Mouse (Mus musculus) hindbrain, embryonic 10.5 days (tissue): ENCODE results near the gene Sfxn5. TPM values are rescaled to one million over a fixed set of nuclear protein-coding genes. Genes with fewer than 3 reads are reported as not detected.

Source experiments
- DNase-seq: peaks from one replicate; pipeline ENCODE4 v3.0.0-alpha.2; 2017; ENCODE audit warnings: low spot score
- H3K27ac ChIP-seq: fragments of 300-500 bp; sonication (generic); 2 replicates; pipeline ENCODE4 v1.5.1; 2016; ENCODE audit warnings: mild to moderate bottlenecking, moderate library complexity
- H3K27me3 ChIP-seq: fragments of 300-500 bp; sonication (generic); 2 replicates; pipeline ENCODE4 v1.6.1; 2016; ENCODE audit warnings: mild to moderate bottlenecking; ENCODE audit not compliant: poor library complexity, insufficient read depth, severe bottlenecking
- H3K36me3 ChIP-seq: fragments of 300-500 bp; sonication (generic); 2 replicates; pipeline ENCODE4 v1.6.1; 2016; ENCODE audit warnings: mild to moderate bottlenecking, moderate library complexity
- H3K4me1 ChIP-seq: fragments of 300-500 bp; sonication (generic); replicated peaks from 2 replicates; pipeline ENCODE4 v1.6.1; 2016; ENCODE audit warnings: mild to moderate bottlenecking
- H3K4me3 ChIP-seq: fragments of 300-500 bp; sonication (generic); 2 replicates; pipeline ENCODE4 v1.5.1; 2016; ENCODE audit warnings: mild to moderate bottlenecking, moderate library complexity
- H3K9me3 ChIP-seq: fragments of 300-500 bp; sonication (generic); 2 replicates; pipeline ENCODE4 v1.6.1; 2016; ENCODE audit warnings: mild to moderate bottlenecking, moderate library complexity
- WGBS: fragments of 180-500 bp; shearing (Covaris S2); methylation state at CpG from one replicate; pipeline ENCODE4 v1.1.7; 2016; 5-methylcytosine and 5-hydroxymethylcytosine counted together
- polyA plus RNA-seq: library from polyadenylated mRNA; unstranded; fragments of >200 nt; fragmentation: Nextera tagmentation; extraction: Ambion mirVana; gene quantifications from 2 replicates; pipeline ENCODE4 v1.2.1, GENCODE M21; 2016

The Sfxn5 gene
- polyA plus RNA-seq, result 8.0 and 9.4 TPM in 2 replicates

DNA sequence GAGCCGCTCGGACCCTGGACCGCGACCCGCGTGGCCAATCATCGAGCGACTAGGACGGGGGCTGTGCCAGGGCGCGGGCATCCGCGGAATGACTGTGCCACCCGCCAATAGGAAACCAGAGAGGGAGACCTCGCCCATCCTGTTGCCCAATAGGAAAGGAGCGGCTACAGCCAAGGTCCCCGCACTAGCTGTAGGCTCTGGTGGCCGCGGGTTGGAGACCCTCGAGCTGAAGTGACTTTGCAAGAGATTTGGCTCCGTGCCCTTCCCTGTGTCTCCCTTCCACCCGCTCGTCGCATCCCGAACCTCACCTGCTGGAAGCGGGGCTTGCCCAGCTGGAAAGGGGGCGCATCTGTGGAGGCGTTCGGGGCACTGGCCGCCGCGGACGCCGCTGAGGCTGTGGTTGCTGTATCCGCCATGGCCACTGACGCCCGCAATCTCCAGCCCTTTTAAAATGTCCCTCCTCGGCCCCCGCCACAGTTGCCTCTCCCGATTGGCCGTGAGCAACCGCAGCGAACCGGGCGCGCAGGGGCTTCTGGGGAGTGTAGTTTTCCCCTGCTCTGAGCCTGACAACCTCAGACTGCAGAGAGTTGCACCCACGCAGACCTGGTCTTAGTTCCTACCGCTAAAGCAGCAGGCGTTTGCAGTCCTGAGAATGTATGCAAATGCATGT is at the start of gene Sfxn5:
Gene Sfxn5, minus strand, starts transcription at position 423 of the 670 bp plus-strand sequence.
- Histone ChIP-seq H3K36me3 (no peaks in the 10 kb centered on the region), H3K27me3 (peaks cover 48% of the 10 kb centered on the region), H3K4me3 (peak within 1 kb of the TSS; percentile 78), H3K4me1 (peaks cover 29% of the 10 kb centered on the region), H3K9me3 (no peaks in the 10 kb centered on the region), H3K27ac (peak within 1 kb of the TSS; percentile 96)
- WGBS, result under 1% methylated on average over 49 of the region's 49 CpGs
- DNase-seq, result peak; percentile 95

DNA sequence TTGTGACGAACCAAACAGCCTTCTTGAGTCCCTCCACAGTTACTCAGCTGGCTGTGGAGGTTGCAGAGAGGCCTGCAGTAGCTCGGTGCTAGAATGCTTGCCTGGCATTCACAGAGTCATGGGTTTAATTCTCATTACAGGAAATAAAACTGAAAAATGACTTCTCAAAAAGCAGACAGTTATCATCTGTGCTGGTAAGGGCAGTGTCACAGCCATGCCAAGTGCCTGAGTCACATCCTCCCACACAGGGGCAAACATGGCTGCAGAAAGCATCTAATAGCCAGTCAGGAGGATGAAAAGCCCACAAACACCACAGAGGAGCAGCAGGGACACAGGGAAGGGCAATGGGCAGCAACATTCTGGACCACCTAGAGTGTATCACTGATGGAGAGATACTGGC is 49.6 kb upstream of the Sfxn5 start:
- peaks cover 22% of the 10 kb centered on the region for H3K4me1 ChIP-seq
- no peak for DNase-seq
- no peaks in the 10 kb centered on the region for H3K36me3 ChIP-seq
- H3K27ac ChIP-seq, result no peak overlapping the region
- H3K9me3 ChIP-seq, result no peaks in the 10 kb centered on the region
- peaks cover 29% of the 10 kb centered on the region for H3K27me3 ChIP-seq
- H3K4me3 ChIP-seq, result no peak overlapping the region
- 85% methylated on average over 2 of the region's 2 CpGs for WGBS

GRCm38 (mm10) chr6:85381648-85382020 is 48.4 kb upstream of the Sfxn5 start:
- Histone ChIP-seq H3K36me3 (no peaks in the 10 kb centered on the region), H3K27me3 (peaks cover 37% of the 10 kb centered on the region), H3K4me3 (no peak overlapping the region), H3K4me1 (peaks cover 22% of the 10 kb centered on the region), H3K27ac (no peak overlapping the region), H3K9me3 (no peaks in the 10 kb centered on the region)
- WGBS, result 81% methylated on average over 10 of the region's 10 CpGs
- DNase-seq, result no peak

DNA sequence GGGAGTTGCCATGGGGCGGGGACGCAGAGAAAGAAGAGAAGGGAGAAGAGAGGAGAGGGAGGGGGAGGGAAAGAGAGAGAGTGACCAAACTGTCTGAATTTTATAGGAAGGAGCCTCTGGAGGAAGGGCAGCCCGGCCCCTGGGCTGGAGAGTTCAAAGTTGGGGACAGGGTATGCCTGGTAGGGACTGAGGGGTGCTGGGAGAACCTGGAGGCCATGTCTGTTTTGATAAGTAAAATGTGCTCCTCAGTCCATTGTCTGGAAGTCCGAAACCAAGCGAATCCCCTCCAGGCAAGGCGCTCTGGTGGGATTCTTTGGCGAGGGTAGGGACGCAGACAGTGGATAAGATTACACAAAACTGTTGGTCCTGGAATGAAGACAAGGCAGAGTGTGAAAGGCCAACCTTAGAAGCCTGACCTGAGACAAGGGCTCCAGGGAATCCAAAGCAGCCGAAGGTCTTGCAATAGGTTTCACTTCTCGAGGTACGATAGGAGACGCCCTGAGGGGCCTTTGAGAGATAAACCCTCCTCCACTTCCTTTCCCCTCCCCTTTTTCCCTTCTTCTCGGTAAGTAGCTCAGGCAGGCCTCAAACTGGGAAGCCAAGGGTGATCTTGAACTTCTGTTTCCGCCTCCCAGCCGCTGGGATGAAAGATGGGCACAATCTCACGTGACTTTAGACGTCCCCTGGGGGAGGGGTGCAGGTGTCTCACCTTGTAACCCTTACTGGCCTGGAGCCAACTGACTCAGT is 47.9 kb upstream of the Sfxn5 start:
- Histone ChIP-seq H3K4me3 (peak overlapping the region; percentile 36), H3K27me3 (peaks cover 37% of the 10 kb centered on the region)
- DNase-seq, result no peak

DNA sequence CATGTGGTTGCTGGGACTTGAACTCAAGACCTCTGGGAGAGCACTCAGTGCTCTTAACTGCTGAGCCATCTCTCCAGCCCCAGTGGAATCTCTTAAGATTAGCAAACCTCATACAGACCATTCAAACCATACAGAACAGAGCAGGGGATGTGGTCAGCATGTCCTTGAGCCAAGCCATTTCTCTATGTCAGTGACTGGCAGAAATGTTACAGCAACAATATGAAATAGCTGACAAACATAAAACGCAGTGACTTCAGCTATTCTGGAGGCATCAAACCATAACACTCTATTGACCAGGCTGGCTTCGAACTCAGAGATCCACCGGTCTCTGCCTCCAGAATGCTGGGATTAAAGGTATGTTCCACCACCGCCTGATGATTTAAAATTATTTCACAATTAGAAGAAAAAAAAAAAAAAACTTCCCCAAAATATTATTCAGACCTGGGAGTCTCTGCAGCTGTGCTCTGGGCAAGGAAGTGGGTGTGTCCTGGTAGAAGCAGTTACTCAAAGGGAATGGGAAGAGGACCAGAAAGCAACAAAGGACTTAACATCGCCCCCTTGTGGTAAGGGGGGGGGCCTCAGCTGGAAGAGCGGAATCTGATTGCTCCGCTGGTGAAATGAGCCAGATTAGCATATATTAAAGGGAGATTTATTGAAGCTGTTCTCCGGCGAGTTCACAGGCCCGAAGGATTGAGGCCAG is 47.1 kb upstream of the Sfxn5 start:
- no peaks in the 10 kb centered on the region for H3K9me3 ChIP-seq
- peak overlapping the region; percentile 53; the same call in 1 of the 2 replicates for H3K27ac ChIP-seq
- H3K27me3 ChIP-seq, result peaks cover 38% of the 10 kb centered on the region
- 28% methylated on average over 10 of the region's 10 CpGs for WGBS
- peak overlapping the region; percentile 36 for H3K4me3 ChIP-seq
- peaks cover 16% of the 10 kb centered on the region for H3K4me1 ChIP-seq
- peak; percentile 86 for DNase-seq
- no peaks in the 10 kb centered on the region for H3K36me3 ChIP-seq

More for the DNA sequence above, 47.9 kb upstream of the Sfxn5 start:
- peaks cover 17% of the 10 kb centered on the region for H3K4me1 ChIP-seq
- 20% methylated on average over 17 of the region's 17 CpGs for WGBS
- no peaks in the 10 kb centered on the region for H3K36me3 ChIP-seq
- no peaks in the 10 kb centered on the region for H3K9me3 ChIP-seq
- peak overlapping the region; percentile 53; the same call in 1 of the 2 replicates for H3K27ac ChIP-seq

- Histone ChIP-seq H3K4me3 (no peak overlapping the region), H3K9me3 (no peaks in the 10 kb centered on the region), H3K27ac (no peak overlapping the region), H3K27me3 (peaks cover 45% of the 10 kb centered on the region), H3K36me3 (no peaks in the 10 kb centered on the region), H3K4me1 (peaks cover 29% of the 10 kb centered on the region)
- DNase-seq, result no peak
- WGBS, result 53% methylated on average over 8 of the region's 8 CpGs
Measured at GRCm38 (mm10) chr6:85378629-85379028, 45.4 kb upstream of the Sfxn5 start.

DNA sequence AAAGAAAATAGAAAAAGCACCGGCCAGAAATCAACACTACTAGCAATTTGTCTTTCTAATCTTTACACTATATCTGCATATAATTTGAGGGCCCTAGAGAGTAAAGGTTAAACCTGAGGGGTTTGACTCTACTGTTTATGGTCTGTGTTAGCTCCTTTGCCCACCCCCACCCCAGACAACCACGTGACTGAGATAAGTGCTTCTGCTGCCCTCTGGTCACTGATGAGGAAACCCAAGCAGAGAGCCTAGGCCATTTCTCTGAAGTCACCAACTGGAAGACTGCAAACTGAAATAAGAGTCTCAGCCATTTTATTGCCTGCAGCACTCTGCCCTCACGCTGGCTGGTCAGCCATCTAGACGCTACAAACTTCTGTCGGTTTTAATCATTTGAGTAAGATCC is 44.7 kb upstream of the Sfxn5 start:
- Histone ChIP-seq H3K4me1 (peaks cover 34% of the 10 kb centered on the region), H3K36me3 (no peaks in the 10 kb centered on the region), H3K27ac (no peak overlapping the region), H3K4me3 (no peak overlapping the region), H3K9me3 (no peaks in the 10 kb centered on the region), H3K27me3 (peaks cover 52% of the 10 kb centered on the region)
- WGBS, result 59% methylated on average over 5 of the region's 5 CpGs
- DNase-seq, result no peak

DNA sequence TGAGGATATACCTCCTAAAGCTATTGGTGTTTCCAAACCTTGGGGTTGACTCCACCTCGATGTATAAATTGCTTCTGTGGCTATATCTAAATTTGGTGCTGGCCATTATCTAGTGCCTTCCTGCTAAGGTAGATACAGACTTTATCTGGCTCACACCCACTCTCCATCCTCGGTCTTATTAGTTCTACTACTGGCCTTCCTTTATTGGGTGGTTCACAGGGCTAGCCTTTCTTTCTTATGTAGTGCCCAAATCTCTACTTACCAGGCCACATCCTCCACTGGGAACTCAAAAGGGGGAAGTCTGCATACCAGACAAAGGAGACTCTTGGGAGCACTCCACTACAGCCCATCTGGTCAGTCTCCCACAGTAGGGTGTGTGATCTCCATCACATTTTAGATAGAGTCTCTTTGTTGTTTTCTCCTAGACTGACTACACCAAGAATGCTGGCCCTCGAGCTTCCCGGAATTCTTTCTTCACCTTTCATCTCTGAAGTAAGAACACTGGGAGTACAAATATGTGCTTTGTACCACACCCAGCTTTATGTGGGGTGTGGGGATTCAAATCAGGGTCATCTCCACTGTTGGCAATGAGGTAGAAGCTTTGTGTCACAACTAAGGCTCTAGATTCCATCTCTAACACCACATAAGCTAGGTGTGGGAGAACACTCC is 44.0 kb upstream of the Sfxn5 start:
- WGBS, result 75% methylated on average over 4 of the region's 4 CpGs
- Histone ChIP-seq H3K36me3 (no peaks in the 10 kb centered on the region), H3K4me1 (peaks cover 34% of the 10 kb centered on the region), H3K27ac (no peak overlapping the region), H3K27me3 (peaks cover 56% of the 10 kb centered on the region), H3K9me3 (no peaks in the 10 kb centered on the region), H3K4me3 (no peak overlapping the region)
- no peak for DNase-seq

DNA sequence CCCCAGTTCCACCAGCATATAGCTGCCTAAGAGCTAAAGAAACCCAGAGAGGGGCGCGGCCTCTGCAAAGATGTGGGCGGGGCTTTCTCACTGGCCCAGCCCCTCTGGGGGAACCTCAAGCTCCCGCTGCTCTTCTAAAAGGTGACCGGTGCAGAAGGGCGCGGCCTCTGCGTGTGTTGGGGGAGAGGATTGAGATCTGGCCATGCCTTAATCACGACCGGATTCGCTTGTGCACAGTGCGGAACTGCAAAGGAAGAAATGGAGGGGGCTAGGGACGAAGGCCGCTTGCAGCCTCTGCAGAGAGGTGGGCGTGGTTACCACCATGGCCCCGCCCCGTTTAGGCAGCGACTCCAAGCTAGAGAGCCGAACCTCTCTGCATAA is 41.5 kb upstream of the Sfxn5 start:
- H3K36me3 ChIP-seq, result no peaks in the 10 kb centered on the region
- no peaks in the 10 kb centered on the region for H3K9me3 ChIP-seq
- peak; percentile 96 for DNase-seq
- under 1% methylated on average over 19 of the region's 19 CpGs for WGBS
- peak overlapping the region; percentile 64; the same call in 1 of the 2 replicates for H3K27ac ChIP-seq
- peaks cover 66% of the 10 kb centered on the region for H3K27me3 ChIP-seq
- peaks cover 24% of the 10 kb centered on the region for H3K4me1 ChIP-seq
- peak overlapping the region; percentile 80 for H3K4me3 ChIP-seq

GRCm38 (mm10) chr6:85373951-85374733 is 40.9 kb upstream of the Sfxn5 start, which contains the start of gene Rab11fip5:
Gene Rab11fip5, minus strand, starts transcription at chr6:85374634.
- no peaks in the 10 kb centered on the region for H3K9me3 ChIP-seq
- WGBS, result 2% methylated on average over 80 of the region's 80 CpGs
- H3K4me1 ChIP-seq, result peaks cover 24% of the 10 kb centered on the region
- DNase-seq, result no peak
- peak within 1 kb of the TSS; percentile 80 for H3K4me3 ChIP-seq
- peak within 1 kb of the TSS; percentile 83 for H3K27ac ChIP-seq
- H3K36me3 ChIP-seq, result no peaks in the 10 kb centered on the region
- H3K27me3 ChIP-seq, result peaks cover 66% of the 10 kb centered on the region

GRCm38 (mm10) chr6:85373066-85373860 is 40.0 kb upstream of the Sfxn5 start:
- no peak for DNase-seq
- H3K27me3 ChIP-seq, result peaks cover 61% of the 10 kb centered on the region
- H3K4me3 ChIP-seq, result peak overlapping the region; percentile 80
- WGBS, result 84% methylated on average over 10 of the region's 10 CpGs
- no peaks in the 10 kb centered on the region for H3K9me3 ChIP-seq
- H3K27ac ChIP-seq, result peak overlapping the region; percentile 83
- H3K36me3 ChIP-seq, result no peaks in the 10 kb centered on the region
- H3K4me1 ChIP-seq, result peaks cover 21% of the 10 kb centered on the region
